Mouse (Mus musculus) embryonic facial prominence, embryonic 12.5 days (tissue): Measurements from ENCODE around the gene Nlrp6. TPM values are rescaled to one million over a fixed set of nuclear protein-coding genes. Genes with fewer than 3 reads are reported as not detected.

Source experiments
- polyA plus RNA-seq: library from polyadenylated mRNA; unstranded; fragments of >200 nt; fragmentation: Nextera tagmentation; extraction: Ambion mirVana; gene quantifications from 2 replicates; pipeline ENCODE4 v1.2.1, GENCODE M21; 2016

Nlrp6 gene
- polyA plus RNA-seq, 1 experiment from 2014 or later, result 0.13 TPM

Other genes with a start within 250 kb of the Nlrp6 start
- not detected in 2 replicates for gene Olfr45, start 239.0 kb upstream of the Nlrp6 start, polyA plus RNA-seq
- gene Olfr541, start 223.6 kb upstream of the Nlrp6 start, polyA plus RNA-seq, result not detected in 2 replicates
- gene Cyp2e1, start 157.2 kb upstream of the Nlrp6 start, polyA plus RNA-seq, result not detected in 2 replicates
- 0.14 and 0.33 TPM in 2 replicates for gene Syce1, start 133.1 kb upstream of the Nlrp6 start, polyA plus RNA-seq
- 3.7 and 4.2 TPM in 2 replicates for gene Zfp941, start 98.7 kb upstream of the Nlrp6 start, polyA plus RNA-seq
- 2.1 and 2.6 TPM in 2 replicates for gene Urah, start 85.9 kb upstream of the Nlrp6 start, polyA plus RNA-seq
- gene Scgb1c1, start 75.4 kb upstream of the Nlrp6 start, polyA plus RNA-seq, result not detected in 2 replicates
- not detected in 2 replicates for gene Odf3, start 73.1 kb upstream of the Nlrp6 start, polyA plus RNA-seq
- gene Gm45785, start 64.6 kb upstream of the Nlrp6 start, polyA plus RNA-seq, result not detected in 2 replicates
- gene Ric8a, start 63.9 kb upstream of the Nlrp6 start, polyA plus RNA-seq, result 69.2 and 76.6 TPM in 2 replicates
- gene Bet1l, start 63.3 kb upstream of the Nlrp6 start, polyA plus RNA-seq, result 36.0 and 44.3 TPM in 2 replicates
- gene Psmd13, start 38.9 kb upstream of the Nlrp6 start, polyA plus RNA-seq, result 274 and 291 TPM in 2 replicates
- 25.3 and 26.1 TPM in 2 replicates for gene Sirt3, start 38.6 kb upstream of the Nlrp6 start, polyA plus RNA-seq
- gene Cox8b, start 20.5 kb upstream of the Nlrp6 start, polyA plus RNA-seq, result 2.4 TPM in 2 replicates
- gene Pgghg, start 20.5 kb downstream of the Nlrp6 start, polyA plus RNA-seq, result 23.0 and 24.4 TPM in 2 replicates
- 4.2 and 4.5 TPM in 2 replicates for gene Ifitm5, start 29.4 kb downstream of the Nlrp6 start, polyA plus RNA-seq
- gene Gm45717, start 35.0 kb downstream of the Nlrp6 start, polyA plus RNA-seq, result 0.65 TPM in 1 of 2 replicates, not detected in the other
- gene Ifitm2, start 35.1 kb downstream of the Nlrp6 start, polyA plus RNA-seq, result 864 and 899 TPM in 2 replicates
- gene Ifitm1, start 46.3 kb downstream of the Nlrp6 start, polyA plus RNA-seq, result 35.5 and 37.6 TPM in 2 replicates
- gene Ifitm3, start 89.9 kb downstream of the Nlrp6 start, polyA plus RNA-seq, result 48.0 and 52.4 TPM in 2 replicates
- gene Ifitm6, start 97.0 kb downstream of the Nlrp6 start, polyA plus RNA-seq, result 0.43 TPM in 1 of 2 replicates, not detected in the other
- not detected in 2 replicates for gene Gm17387, start 108.2 kb downstream of the Nlrp6 start, polyA plus RNA-seq
- gene B4galnt4, start 140.2 kb downstream of the Nlrp6 start, polyA plus RNA-seq, result 35.2 and 39.2 TPM in 2 replicates
- 13.3 and 16.2 TPM in 2 replicates for gene Pkp3, start 157.3 kb downstream of the Nlrp6 start, polyA plus RNA-seq
- gene Sigirr, start 179.7 kb downstream of the Nlrp6 start, polyA plus RNA-seq, result 1.9 and 3.0 TPM in 2 replicates
- 2.2 and 2.5 TPM in 2 replicates for gene Ano9, start 196.9 kb downstream of the Nlrp6 start, polyA plus RNA-seq
- gene Ptdss2, start 201.5 kb downstream of the Nlrp6 start, polyA plus RNA-seq, result 82.2 and 84.7 TPM in 2 replicates